Mouse (Mus musculus) heart, embryonic 14.5 days (tissue): Measurements from ENCODE around the gene Aqp9. TPM values are rescaled to one million over a fixed set of nuclear protein-coding genes. Genes with fewer than 3 reads are reported as not detected.

Source experiments
- ATAC-seq: fragments of 200-750 bp; cut with Nextera tagmentation; 2 replicates; pipeline ENCODE4 v1.8.0; 2017; ENCODE audit warnings: low read depth, moderate TSS enrichment; ENCODE audit not compliant: insufficient number of reproducible peaks, insufficient read depth, low FRiP score
- H3K27ac ChIP-seq, 2 experiments: fragments of 200-500 bp in 1 of 2; fragments of 300-500 bp in 1 of 2; sonication (generic) in 1 of 2; replicated peaks in 1 of 2; 2 replicates each; pipeline ENCODE4 v1.5.1; 2012 to 2014; ENCODE audit warnings: low read depth in 2 of 2, low read length in 2 of 2, control low read depth in 1 of 2, mild to moderate bottlenecking in 1 of 2, mixed read lengths in 1 of 2; ENCODE audit not compliant: control insufficient read depth in 1 of 2, insufficient read depth in 1 of 2
- H3K27me3 ChIP-seq: fragments of 300-500 bp; sonication (generic); 2 replicates; pipeline ENCODE4 v1.6.1; 2014; ENCODE audit warnings: mild to moderate bottlenecking, low read length, control low read depth; ENCODE audit not compliant: control insufficient read depth, insufficient read depth
- H3K36me3 ChIP-seq: fragments of 300-500 bp; sonication (generic); 2 replicates; pipeline ENCODE4 v1.6.1; 2014; ENCODE audit warnings: mild to moderate bottlenecking, control low read depth, low read length, mixed read lengths; ENCODE audit not compliant: control insufficient read depth, insufficient read depth
- H3K4me1 ChIP-seq, 2 experiments: fragments of 200-500 bp in 1 of 2; fragments of 300-500 bp in 1 of 2; sonication (generic) in 1 of 2; 2 replicates each; pipeline ENCODE4 v1.6.1; 2012 to 2014; ENCODE audit warnings: low read length in 2 of 2, control low read depth in 1 of 2, mixed read lengths in 1 of 2; ENCODE audit not compliant: control insufficient read depth in 2 of 2, insufficient read depth in 2 of 2
- H3K4me2 ChIP-seq: fragments of 300-500 bp; sonication (generic); 2 replicates; pipeline ENCODE4 v1.6.1; 2014; ENCODE audit warnings: mild to moderate bottlenecking, low read length
- H3K4me3 ChIP-seq, 2 experiments: fragments of 200-500 bp in 1 of 2; fragments of 300-500 bp in 1 of 2; sonication (generic) in 1 of 2; 2 replicates each; pipeline ENCODE4 v1.5.1; 2012 to 2014; ENCODE audit warnings: low read length in 2 of 2, mild to moderate bottlenecking in 2 of 2, control low read depth in 1 of 2, low read depth in 1 of 2, moderate library complexity in 1 of 2; ENCODE audit not compliant: control insufficient read depth in 1 of 2, insufficient read depth in 1 of 2
- H3K9ac ChIP-seq: fragments of 300-500 bp; sonication (generic); 2 replicates; pipeline ENCODE4 v1.6.1; 2014; ENCODE audit warnings: mild to moderate bottlenecking, low read length
- H3K9me3 ChIP-seq: fragments of 300-500 bp; sonication (generic); 2 replicates; pipeline ENCODE4 v1.6.1; 2016; ENCODE audit warnings: low read length, control low read depth; ENCODE audit not compliant: control insufficient read depth
- WGBS: fragments of 180-500 bp; shearing (Covaris S2); extraction: QIAGEN DNeasy Blood & Tissue Kit; methylation state at CpG from one replicate; pipeline ENCODE4 v1.1.7; 2014; 5-methylcytosine and 5-hydroxymethylcytosine counted together
- polyA plus RNA-seq: library from polyadenylated mRNA; unstranded; fragments of >200 nt; fragmentation: Nextera tagmentation; extraction: Ambion mirVana; gene quantifications from 2 replicates; pipeline ENCODE4 v1.2.1, GENCODE M21; 2014

Gene Aqp9
- polyA plus RNA-seq, 1 experiment from 2014 or later: 0.22 TPM

GRCm38 (mm10) chr9:71209299-71209698, 40.8 kb upstream of the Aqp9 start:
- H3K4me2 ChIP-seq: no peak overlapping the region
- no peak for ATAC-seq
- H3K9ac ChIP-seq: no peak overlapping the region
- H3K4me1 ChIP-seq: no peaks in the 10 kb centered on the region
- peaks cover 12% of the 10 kb centered on the region for H3K27me3 ChIP-seq
- no peaks in the 10 kb centered on the region for H3K36me3 ChIP-seq
- no peak overlapping the region for H3K27ac ChIP-seq
- 47% methylated on average over 3 of the region's 3 CpGs for WGBS
- H3K9me3 ChIP-seq: no peaks in the 10 kb centered on the region
- no peak overlapping the region for H3K4me3 ChIP-seq

GRCm38 (mm10) chr9:71202265-71202664, 33.8 kb upstream of the Aqp9 start:
- WGBS: 68% methylated on average over 4 of the region's 4 CpGs
- no peak for ATAC-seq
- Histone ChIP-seq H3K4me2 (no peak overlapping the region), H3K9me3 (no peaks in the 10 kb centered on the region), H3K27ac (no peak overlapping the region), H3K4me3 (no peak overlapping the region), H3K4me1 (no peaks in the 10 kb centered on the region), H3K9ac (no peak overlapping the region), H3K36me3 (no peaks in the 10 kb centered on the region), H3K27me3 (peaks cover 5% of the 10 kb centered on the region; the same call in 1 of the 2 replicates)

- no peaks in the 10 kb centered on the region for H3K36me3 ChIP-seq
- H3K4me3 ChIP-seq: no peak overlapping the region
- H3K9me3 ChIP-seq: no peaks in the 10 kb centered on the region
- H3K9ac ChIP-seq: no peak overlapping the region
- H3K27ac ChIP-seq: no peak overlapping the region
- peaks cover 5% of the 10 kb centered on the region; the same call in 1 of the 2 replicates for H3K27me3 ChIP-seq
- no peaks in the 10 kb centered on the region for H3K4me1 ChIP-seq
- ATAC-seq: no peak
- no peak overlapping the region for H3K4me2 ChIP-seq
- 79% methylated on average over 5 of the region's 5 CpGs for WGBS
Observed at GRCm38 (mm10) chr9:71198826-71199225, 30.3 kb upstream of the Aqp9 start.

GRCm38 (mm10) chr9:71188647-71189415, 20.3 kb upstream of the Aqp9 start:
- H3K9me3 ChIP-seq: no peaks in the 10 kb centered on the region
- no peak overlapping the region; the same call in 1 of the 2 replicates for H3K9ac ChIP-seq
- peak overlapping the region; percentile 59 for H3K4me2 ChIP-seq
- ATAC-seq: no peak
- no peaks in the 10 kb centered on the region for H3K27me3 ChIP-seq
- no peaks in the 10 kb centered on the region for H3K4me1 ChIP-seq
- H3K4me3 ChIP-seq: peak overlapping the region in 1 of 2 experiments; percentile 14; a peak in 1 of 4 replicates
- no peak overlapping the region for H3K27ac ChIP-seq
- 7% methylated on average over 12 of the region's 12 CpGs for WGBS
- no peaks in the 10 kb centered on the region for H3K36me3 ChIP-seq

- no peak overlapping the region for H3K4me3 ChIP-seq
- no peaks in the 10 kb centered on the region for H3K9me3 ChIP-seq
- no peak for ATAC-seq
- H3K27me3 ChIP-seq: no peaks in the 10 kb centered on the region
- 86% methylated on average over 7 of the region's 7 CpGs for WGBS
- H3K4me2 ChIP-seq: no peak overlapping the region
- no peak overlapping the region for H3K27ac ChIP-seq
- no peaks in the 10 kb centered on the region for H3K36me3 ChIP-seq
- no peak overlapping the region for H3K9ac ChIP-seq
- H3K4me1 ChIP-seq: no peaks in the 10 kb centered on the region
Observed at GRCm38 (mm10) chr9:71187396-71187795, 18.9 kb upstream of the Aqp9 start.

GRCm38 (mm10) chr9:71185823-71186222, 17.3 kb upstream of the Aqp9 start:
- Histone ChIP-seq H3K9me3 (no peaks in the 10 kb centered on the region), H3K36me3 (no peaks in the 10 kb centered on the region), H3K4me1 (no peaks in the 10 kb centered on the region), H3K4me2 (no peak overlapping the region), H3K27ac (no peak overlapping the region), H3K4me3 (no peak overlapping the region), H3K9ac (no peak overlapping the region), H3K27me3 (no peaks in the 10 kb centered on the region)
- ATAC-seq: no peak
- 78% methylated on average over 2 of the region's 2 CpGs for WGBS

GRCm38 (mm10) chr9:71185285-71185684, 16.8 kb upstream of the Aqp9 start:
- ATAC-seq: no peak
- H3K9me3 ChIP-seq: no peaks in the 10 kb centered on the region
- H3K4me1 ChIP-seq: no peaks in the 10 kb centered on the region
- no peak overlapping the region for H3K9ac ChIP-seq
- H3K4me2 ChIP-seq: no peak overlapping the region
- H3K36me3 ChIP-seq: no peaks in the 10 kb centered on the region
- H3K27ac ChIP-seq: no peak overlapping the region
- no peak overlapping the region for H3K4me3 ChIP-seq
- no peaks in the 10 kb centered on the region for H3K27me3 ChIP-seq
